Mouse (Mus musculus): ENCODE data around the gene Nbea. TPM values are rescaled to one million over a fixed set of nuclear protein-coding genes. Genes with fewer than 3 reads are reported as not detected.

The Nbea gene
- polyA plus RNA-seq, 1 experiment from 2014 or later: 0.03 TPM

- 84% methylated on average over 6 of the region's 8 CpGs for whole genome bisulfite sequencing (ENCODE audit: missing documents)
- no peak overlapping the region for H3K27ac ChIP-seq
- H3K36me3 ChIP-seq (ENCODE audit: inconsistent target): no peaks in the 10 kb centered on the region
- H3K4me3 ChIP-seq (ENCODE audit: inconsistent target): no peak overlapping the region
- no peaks in the 10 kb centered on the region for H3K79me2 ChIP-seq (ENCODE audit: inconsistent target)
Observed at GRCm38 (mm10) chr3:55589402-55589944, 594.0 kb downstream of the Nbea start.

GRCm38 (mm10) chr3:55587972-55588946, 595.2 kb downstream of the Nbea start:
- no peak overlapping the region for H3K27ac ChIP-seq
- H3K79me2 ChIP-seq (ENCODE audit: inconsistent target): no peaks in the 10 kb centered on the region
- 74% methylated on average over 12 of the region's 12 CpGs for WGBS (ENCODE audit: missing documents)
- no peaks in the 10 kb centered on the region for H3K36me3 ChIP-seq (ENCODE audit: inconsistent target)
- no peak overlapping the region for H3K4me3 ChIP-seq (ENCODE audit: inconsistent target)

- no peak overlapping the region for H3K27ac ChIP-seq
- H3K79me2 ChIP-seq (ENCODE audit: inconsistent target): no peaks in the 10 kb centered on the region
- no peaks in the 10 kb centered on the region for H3K36me3 ChIP-seq (ENCODE audit: inconsistent target)
- WGBS (ENCODE audit: missing documents): 92% methylated on average over 12 of the region's 12 CpGs
- H3K4me3 ChIP-seq (ENCODE audit: inconsistent target): no peak overlapping the region
Observed at GRCm38 (mm10) chr3:55587434-55587971, 596.0 kb downstream of the Nbea start.

Measured in macrophage (primary cell).